Mouse (Mus musculus) testis, adult 2 months (tissue): Measurements from ENCODE around the gene Ergic1. TPM values are rescaled to one million over a fixed set of nuclear protein-coding genes. Genes with fewer than 3 reads are reported as not detected.

Experiments used
- H3K27ac ChIP-seq: fragments of 200-500 bp; 2 replicates; pipeline ENCODE4 v1.5.1; 2012; ENCODE audit warnings: low read depth, low read length; ENCODE audit not compliant: control insufficient read depth, insufficient read depth
- H3K27me3 ChIP-seq: fragments of 200-500 bp; 2 replicates; pipeline ENCODE4 v1.6.1; 2012; ENCODE audit warnings: mild to moderate bottlenecking, low read length, moderate library complexity; ENCODE audit not compliant: control insufficient read depth, insufficient read depth
- H3K36me3 ChIP-seq: fragments of 200-500 bp; 2 replicates; pipeline ENCODE4 v1.6.1; 2012; ENCODE audit warnings: mild to moderate bottlenecking, low read length; ENCODE audit not compliant: control insufficient read depth, insufficient read depth
- H3K4me1 ChIP-seq: fragments of 200-500 bp; 2 replicates; pipeline ENCODE4 v1.6.1; 2012; ENCODE audit warnings: low read length; ENCODE audit not compliant: control insufficient read depth, insufficient read depth
- H3K4me3 ChIP-seq: fragments of 200-500 bp; 2 replicates; pipeline ENCODE4 v1.5.1; 2012; ENCODE audit warnings: low read depth, mild to moderate bottlenecking, low read length, moderate library complexity, mixed read lengths; ENCODE audit not compliant: control insufficient read depth
- CTCF ChIP-seq: fragments of 200-500 bp; IDR thresholded peaks from 2 replicates; pipeline ENCODE4 v1.5.1; 2012; ENCODE audit warnings: low read depth, mild to moderate bottlenecking, inconsistent platforms, low read length, moderate library complexity; ENCODE audit not compliant: control insufficient read depth, insufficient read depth, insufficient replicate concordance
- POLR2A ChIP-seq: fragments of 200-500 bp; IDR thresholded peaks from 2 replicates; pipeline ENCODE4 v1.6.1; 2012; ENCODE audit warnings: low read depth, mild to moderate bottlenecking, inconsistent platforms, low read length, moderate library complexity; ENCODE audit not compliant: control insufficient read depth
- polyA plus RNA-seq: library from polyadenylated mRNA; depleted of rRNA; stranded (reverse); fragments of >200 nt; gene quantifications from 2 replicates; pipeline ENCODE4 v1.2.3, GENCODE M21; 2012

Ergic1 gene
- polyA plus RNA-seq, 1 experiment = 115 TPM

GRCm38 (mm10) chr17:26677711-26678637 is 116.7 kb downstream of the Ergic1 start:
- Histone ChIP-seq H3K27me3 (no peaks in the 10 kb centered on the region), H3K36me3 (no peaks in the 10 kb centered on the region), H3K4me1 (peaks cover 2% of the 10 kb centered on the region), H3K4me3 (no peak overlapping the region), H3K27ac (no peak overlapping the region)
- TF ChIP-seq POLR2A (no peak), CTCF (no peak)

- Histone ChIP-seq H3K27me3 (no peaks in the 10 kb centered on the region), H3K27ac (no peak overlapping the region), H3K4me3 (no peak overlapping the region), H3K36me3 (no peaks in the 10 kb centered on the region), H3K4me1 (peaks cover 2% of the 10 kb centered on the region; the same call in 1 of the 2 replicates)
- TF ChIP-seq POLR2A (no peak), CTCF (no peak)
Observed at GRCm38 (mm10) chr17:26681276-26681675, 120.0 kb downstream of the Ergic1 start.

GRCm38 (mm10) chr17:26686334-26687000 is 125.2 kb downstream of the Ergic1 start:
- peaks cover 3% of the 10 kb centered on the region; the same call in 1 of the 2 replicates for H3K4me1 ChIP-seq
- H3K27ac ChIP-seq = no peak overlapping the region
- no peaks in the 10 kb centered on the region; the same call in 1 of the 2 replicates for H3K36me3 ChIP-seq
- H3K4me3 ChIP-seq = no peak overlapping the region
- H3K27me3 ChIP-seq = no peaks in the 10 kb centered on the region
- no peak for TF ChIP-seq POLR2A
- TF ChIP-seq CTCF = no peak

GRCm38 (mm10) chr17:26688795-26689735 is 127.8 kb downstream of the Ergic1 start:
- Histone ChIP-seq H3K36me3 (no peaks in the 10 kb centered on the region; the same call in 1 of the 2 replicates), H3K4me3 (no peak overlapping the region), H3K4me1 (peaks cover 3% of the 10 kb centered on the region; the same call in 1 of the 2 replicates), H3K27me3 (no peaks in the 10 kb centered on the region), H3K27ac (peak overlapping the region; percentile 26)
- TF ChIP-seq POLR2A = no peak
- no peak for TF ChIP-seq CTCF

GRCm38 (mm10) chr17:26689810-26690209 is 128.5 kb downstream of the Ergic1 start:
- H3K4me1 ChIP-seq = peaks cover 3% of the 10 kb centered on the region; the same call in 1 of the 2 replicates
- no peak overlapping the region for H3K4me3 ChIP-seq
- no peaks in the 10 kb centered on the region; the same call in 1 of the 2 replicates for H3K36me3 ChIP-seq
- peak overlapping the region; percentile 44 for H3K27ac ChIP-seq
- H3K27me3 ChIP-seq = no peaks in the 10 kb centered on the region
- TF ChIP-seq POLR2A (no peak), CTCF (no peak)

GRCm38 (mm10) chr17:26690236-26690635 is 128.9 kb downstream of the Ergic1 start:
- no peaks in the 10 kb centered on the region for H3K27me3 ChIP-seq
- H3K4me3 ChIP-seq = no peak overlapping the region
- H3K4me1 ChIP-seq = peaks cover 3% of the 10 kb centered on the region; the same call in 1 of the 2 replicates
- no peaks in the 10 kb centered on the region; the same call in 1 of the 2 replicates for H3K36me3 ChIP-seq
- H3K27ac ChIP-seq = peak overlapping the region; percentile 23
- TF ChIP-seq POLR2A = no peak
- TF ChIP-seq CTCF = no peak
